Mouse (Mus musculus): Measurements from ENCODE around the gene Gm49345.
"Not testable (repeated sequence)": the region's sequence is repeated elsewhere in the genome, so short reads cannot be mapped to it uniquely, and the experiment has no call there.

DNA sequence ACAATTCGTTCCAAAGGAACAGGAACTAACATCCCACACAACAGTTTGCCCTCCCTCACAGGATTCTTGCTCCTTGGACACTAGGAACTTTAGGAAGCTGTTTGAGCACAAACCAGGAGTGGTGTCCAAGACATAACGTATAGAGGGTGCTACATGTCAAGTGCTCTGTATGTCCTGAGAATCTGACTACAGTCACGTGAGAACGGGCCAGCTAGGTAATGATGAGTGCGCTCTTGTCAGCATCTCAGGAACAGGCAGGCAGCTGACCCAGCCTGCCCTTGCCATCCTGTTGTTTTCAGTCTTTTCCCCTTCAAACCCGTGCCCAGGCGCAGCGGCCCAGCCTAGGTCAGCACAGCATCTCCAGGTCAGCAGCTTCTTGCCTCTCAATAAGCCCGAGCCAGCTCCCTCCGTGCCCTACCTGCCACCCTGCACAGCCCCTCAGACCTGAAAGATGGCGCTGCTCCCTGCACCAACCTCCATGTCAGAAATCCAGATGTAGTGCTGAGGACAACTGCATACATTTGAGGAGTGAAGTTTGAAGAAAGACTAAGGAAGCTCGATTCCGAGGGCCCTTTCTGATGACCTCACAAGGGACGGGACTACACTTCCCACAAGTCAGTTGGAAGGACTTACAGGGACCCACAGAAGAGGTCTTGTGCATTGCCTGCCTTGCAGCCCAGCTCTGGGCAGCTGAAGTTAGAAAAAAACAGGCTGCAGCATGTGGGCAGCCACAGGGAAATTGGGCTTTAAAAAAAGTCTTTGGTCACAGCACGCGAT is 45.6 kb upstream of the Gm49345 start:
- not testable (repeated sequence) for TF ChIP-seq POLR2A (IDR thresholded peaks at IDR 0.05; ENCODE audit: insufficient read length, low read depth); USF1 (IDR thresholded peaks at IDR 0.05; ENCODE audit: low read depth)

Measured in myocyte (in vitro differentiated cells).